Mouse (Mus musculus) megakaryocyte, embryonic 14.5 days (primary cell): Measurements from ENCODE around the gene Whrn. TPM values are rescaled to one million over a fixed set of nuclear protein-coding genes. Genes with fewer than 3 reads are reported as not detected.

Experiments
- H3K27me3 ChIP-seq: replicated peaks from 2 replicates; pipeline ENCODE3; 2012; ENCODE audit warnings: inconsistent platforms
- H3K36me3 ChIP-seq: replicated peaks from 2 replicates; pipeline ENCODE3; 2012; ENCODE audit warnings: low read length, inconsistent platforms, mixed read lengths
- H3K4me1 ChIP-seq: 2 replicates; pipeline ENCODE4 v1.6.1; 2012; ENCODE audit warnings: inconsistent platforms
- H3K4me3 ChIP-seq: replicated peaks from 2 replicates; pipeline ENCODE3; 2012; ENCODE audit warnings: moderate library complexity, mild to moderate bottlenecking, inconsistent platforms
- H3K9me3 ChIP-seq: 2 replicates; pipeline ENCODE4 v1.6.1; 2012; ENCODE audit warnings: inconsistent platforms
- FLI1 ChIP-seq: IDR thresholded peaks from 2 replicates; pipeline ENCODE4 v1.6.1; 2012; ENCODE audit warnings: low read length, inconsistent platforms, mixed read lengths
- GATA1 ChIP-seq: IDR thresholded peaks from 3 replicates; pipeline ENCODE4 v1.6.1; 2012; ENCODE audit warnings: mixed read lengths, low read length, inconsistent platforms, borderline replicate concordance
- polyA plus RNA-seq: library from polyadenylated mRNA; stranded (reverse); fragments of >175 nt; gene quantifications from 2 replicates; pipeline ENCODE4 v1.2.3, GENCODE M21; 2012; ENCODE audit warnings: low replicate concordance; ENCODE audit not compliant: insufficient read depth

Gene Whrn
- polyA plus RNA-seq, 1 experiment = 0.30 TPM

DNA sequence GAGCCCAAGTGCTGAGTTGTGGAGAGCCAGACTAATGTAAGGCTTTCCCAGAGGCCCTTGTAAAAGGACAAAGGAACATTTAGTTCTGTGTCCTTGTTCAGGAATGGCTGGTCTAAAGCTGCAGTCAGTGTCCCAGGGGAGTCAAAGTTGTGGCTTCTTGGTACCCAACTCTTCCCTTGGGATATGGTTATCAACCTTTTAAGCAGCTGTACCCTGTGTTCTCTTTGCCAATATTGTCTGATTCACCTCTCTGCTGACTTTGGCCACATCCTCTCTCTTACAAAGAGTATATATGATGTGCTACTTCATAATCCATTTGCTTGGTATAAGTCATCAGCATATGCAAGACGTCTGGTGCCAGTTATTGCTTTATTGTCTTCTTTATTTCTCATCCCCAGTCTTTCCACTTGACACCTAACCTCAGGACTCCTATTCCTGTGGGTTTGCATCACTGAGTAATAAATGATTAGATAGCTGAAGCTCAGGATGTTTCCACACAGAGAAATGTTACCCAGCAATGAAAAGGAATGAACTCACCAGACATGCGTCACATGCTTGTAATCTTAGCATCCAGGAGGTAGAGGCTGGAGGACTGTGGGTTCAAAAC is 26.1 kb upstream of the Whrn start:
- H3K27me3 ChIP-seq = peaks cover 13% of the 10 kb centered on the region
- no peaks in the 10 kb centered on the region for H3K4me1 ChIP-seq
- H3K4me3 ChIP-seq = no peak overlapping the region
- no peaks in the 10 kb centered on the region for H3K36me3 ChIP-seq
- no peak for TF ChIP-seq FLI1
- no peak for TF ChIP-seq GATA1
- H3K9me3 ChIP-seq = 0 out of 2 replicates have a peak, but pooled peaks cover 5% of the 10 kb centered on the region

DNA sequence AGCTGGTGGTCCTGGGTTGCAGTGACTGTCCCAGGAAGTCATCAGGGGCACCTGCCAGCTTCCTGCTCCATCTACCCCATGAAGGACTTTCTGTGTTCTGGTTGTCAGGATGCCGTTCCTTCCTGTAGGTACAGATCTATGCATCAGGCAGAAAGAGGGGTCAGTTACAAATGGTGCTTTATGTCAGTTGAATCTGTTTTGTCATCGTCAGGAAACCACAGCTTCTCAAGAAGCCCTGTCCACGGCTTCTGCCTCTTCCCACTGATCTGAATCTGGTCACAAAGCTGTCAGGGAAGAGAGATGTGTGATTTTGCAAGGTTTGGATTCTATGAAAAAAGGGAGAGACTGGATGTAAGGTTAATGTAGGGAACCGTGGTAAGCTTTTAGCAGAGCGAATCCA is 19.2 kb upstream of the Whrn start:
- 0 out of 2 replicates have a peak, but pooled peaks cover 5% of the 10 kb centered on the region for H3K9me3 ChIP-seq
- H3K4me1 ChIP-seq = no peaks in the 10 kb centered on the region
- TF ChIP-seq FLI1 = no peak
- TF ChIP-seq GATA1 = no peak

DNA sequence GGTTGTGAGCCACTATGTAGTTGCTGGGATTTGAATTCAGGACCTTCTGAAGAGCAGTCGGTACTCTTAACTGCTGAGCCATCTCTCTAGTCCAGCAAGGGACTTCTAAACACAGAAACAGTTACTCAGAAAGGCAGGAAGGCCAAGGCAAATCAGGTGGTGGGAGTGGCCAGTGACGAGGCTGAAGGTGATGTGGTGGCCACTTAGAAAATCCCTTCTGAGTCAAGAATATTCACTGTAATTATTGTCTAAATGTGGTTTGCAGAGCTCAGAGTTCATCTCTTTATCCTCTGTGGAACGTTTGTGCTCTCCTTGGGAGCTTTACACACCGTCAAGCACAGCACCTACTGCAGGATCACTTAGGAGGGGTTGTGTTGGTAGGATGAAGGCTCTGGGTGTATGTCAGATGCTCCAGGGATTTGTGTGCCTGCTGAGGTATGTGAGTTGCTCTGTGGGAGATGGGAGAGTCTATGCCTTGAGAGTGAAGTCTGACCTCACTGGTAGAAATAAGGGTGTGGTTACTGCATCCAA is 18.7 kb upstream of the Whrn start:
- H3K36me3 ChIP-seq = no peaks in the 10 kb centered on the region
- H3K4me1 ChIP-seq = no peaks in the 10 kb centered on the region
- 0 out of 2 replicates have a peak, but pooled peaks cover 3% of the 10 kb centered on the region for H3K9me3 ChIP-seq
- TF ChIP-seq FLI1 = no peak
- no peak overlapping the region for H3K4me3 ChIP-seq
- peaks cover 37% of the 10 kb centered on the region for H3K27me3 ChIP-seq

More for the DNA sequence above, 19.2 kb upstream of the Whrn start:
- Histone ChIP-seq H3K4me3 (no peak overlapping the region), H3K27me3 (peaks cover 36% of the 10 kb centered on the region), H3K36me3 (no peaks in the 10 kb centered on the region)

DNA sequence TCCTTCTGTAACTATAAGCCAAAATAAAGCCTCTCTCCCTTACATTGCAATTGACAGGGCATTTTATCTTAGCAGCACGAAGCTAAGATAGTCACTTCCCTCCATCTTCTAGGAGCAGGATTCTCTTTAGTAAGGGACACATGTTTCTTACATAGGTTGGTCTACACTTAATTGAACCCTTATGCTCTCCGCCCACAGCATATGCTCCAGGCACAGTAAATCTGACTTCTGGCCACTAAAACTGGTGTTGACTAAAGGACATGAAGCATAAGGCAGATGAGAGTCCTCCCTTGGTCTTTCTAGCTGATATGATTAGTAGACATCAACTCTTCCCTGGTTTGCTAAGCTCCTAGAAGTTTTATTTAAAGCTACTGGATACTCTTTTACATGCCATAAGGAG is 17.1 kb upstream of the Whrn start:
- no peaks in the 10 kb centered on the region for H3K4me1 ChIP-seq
- TF ChIP-seq GATA1 (no peak), FLI1 (no peak)
- peaks cover 41% of the 10 kb centered on the region for H3K27me3 ChIP-seq
- no peaks in the 10 kb centered on the region for H3K36me3 ChIP-seq
- no peaks in the 10 kb centered on the region for H3K9me3 ChIP-seq
- H3K4me3 ChIP-seq = no peak overlapping the region

DNA sequence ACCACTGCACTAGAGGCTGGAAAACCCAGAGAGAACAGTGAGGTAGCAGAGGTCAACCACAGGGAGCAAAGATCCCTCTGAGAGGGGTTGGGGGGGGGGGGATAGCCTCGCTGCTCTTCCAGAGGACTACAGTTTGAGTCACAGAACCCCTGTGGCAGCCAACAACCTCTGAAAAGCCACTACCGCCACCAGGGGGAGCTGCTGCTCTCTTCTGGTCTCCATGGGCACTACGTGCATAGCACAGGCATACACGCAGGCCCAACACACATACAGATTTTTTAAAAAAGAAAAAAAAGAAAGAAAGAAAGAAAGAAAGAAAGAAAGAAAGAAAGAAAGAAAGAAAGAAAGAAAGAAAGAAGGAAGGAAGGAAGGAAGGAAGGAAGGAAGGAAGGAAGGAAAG is 12.4 kb upstream of the Whrn start:
- H3K9me3 ChIP-seq = peaks cover 10% of the 10 kb centered on the region
- H3K4me3 ChIP-seq = no peak overlapping the region
- H3K36me3 ChIP-seq = no peaks in the 10 kb centered on the region
- H3K4me1 ChIP-seq = no peaks in the 10 kb centered on the region
- no peak for TF ChIP-seq GATA1
- no peak for TF ChIP-seq FLI1
- peaks cover 41% of the 10 kb centered on the region for H3K27me3 ChIP-seq

DNA sequence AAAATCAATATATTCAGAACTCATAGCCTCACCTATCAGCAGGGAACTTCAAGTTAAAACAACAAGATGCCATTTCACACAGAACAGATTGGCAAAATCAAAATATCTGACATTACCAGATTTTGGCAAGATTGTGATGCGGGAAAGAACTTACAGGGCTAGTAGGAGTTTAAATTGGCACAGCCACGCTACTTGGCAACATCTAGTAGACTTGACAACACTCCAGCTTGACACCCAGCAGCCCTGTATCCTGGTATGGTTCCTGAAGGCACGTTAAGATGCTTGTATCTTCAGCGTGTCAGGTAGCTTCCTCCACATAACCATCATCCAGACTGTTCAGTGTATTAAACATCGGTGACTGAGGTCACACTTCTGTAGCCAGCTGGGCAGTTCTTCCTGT is 11.7 kb upstream of the Whrn start:
- Histone ChIP-seq H3K4me3 (no peak overlapping the region), H3K4me1 (no peaks in the 10 kb centered on the region), H3K27me3 (peaks cover 41% of the 10 kb centered on the region), H3K9me3 (peaks cover 10% of the 10 kb centered on the region), H3K36me3 (no peaks in the 10 kb centered on the region)
- TF ChIP-seq FLI1 (no peak), GATA1 (no peak)

DNA sequence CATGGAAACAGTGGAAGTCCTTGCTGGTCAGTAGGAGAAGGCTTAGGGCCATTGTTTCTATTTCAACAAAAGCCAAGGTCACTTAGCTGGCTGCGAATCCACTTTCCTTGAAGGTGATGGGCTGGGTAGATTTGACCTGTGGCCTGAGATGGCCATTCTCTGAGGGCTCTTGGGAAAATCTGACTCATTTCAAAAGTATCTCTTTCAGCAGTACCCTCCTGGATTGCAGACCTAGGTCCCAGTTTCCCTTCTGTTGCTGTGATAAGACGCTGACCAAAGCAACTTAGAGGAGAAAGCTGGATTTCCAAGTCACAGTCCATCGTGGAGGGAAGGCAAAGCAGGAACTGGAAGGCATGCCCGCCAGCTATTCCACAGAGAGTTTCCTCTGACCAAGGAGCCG is 8.2 kb upstream of the Whrn start:
- Histone ChIP-seq H3K9me3 (peaks cover 10% of the 10 kb centered on the region), H3K36me3 (no peaks in the 10 kb centered on the region), H3K4me3 (no peak overlapping the region), H3K27me3 (peaks cover 59% of the 10 kb centered on the region), H3K4me1 (no peaks in the 10 kb centered on the region)
- no peak for TF ChIP-seq FLI1
- no peak for TF ChIP-seq GATA1

DNA sequence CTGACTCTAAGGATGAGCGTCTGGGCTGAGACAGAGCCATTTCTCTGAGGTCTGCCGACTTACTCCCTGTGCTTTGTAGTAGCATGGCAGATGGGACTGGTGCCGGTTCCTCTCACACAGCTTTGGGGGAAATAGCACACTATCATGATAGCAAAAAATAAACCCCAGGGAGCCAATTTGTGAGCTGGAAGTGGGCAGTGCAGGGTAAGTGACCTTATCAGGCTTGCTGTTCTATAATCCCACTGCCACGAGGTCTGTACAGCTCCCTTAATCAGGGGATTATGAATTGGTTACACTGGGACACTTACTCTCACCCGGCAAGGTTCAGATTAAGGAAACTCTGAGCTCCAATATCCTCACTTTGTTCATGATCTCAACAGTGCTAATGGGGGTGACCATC is 5.3 kb upstream of the Whrn start:
- no peaks in the 10 kb centered on the region for H3K36me3 ChIP-seq

DNA sequence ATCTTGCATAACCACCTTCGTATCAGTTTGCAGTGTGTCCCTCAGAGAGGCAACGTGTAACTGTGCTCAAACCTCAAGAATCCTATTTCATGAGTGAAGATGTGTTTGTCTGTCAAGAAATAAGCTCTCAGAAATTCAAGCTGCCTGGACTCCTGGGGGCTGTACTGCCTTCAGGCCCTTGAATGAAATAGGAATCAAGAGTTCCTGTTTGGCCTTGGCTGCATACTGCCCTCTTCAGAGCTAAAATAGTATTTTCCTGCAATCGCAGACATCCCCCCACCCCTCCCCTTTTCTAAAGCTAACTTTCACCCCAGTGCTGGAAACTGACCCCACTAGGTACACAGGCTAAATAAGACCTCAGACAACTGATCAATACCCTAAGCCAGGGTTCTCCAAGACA is 2.6 kb upstream of the Whrn start:
- TF ChIP-seq FLI1 (no peak), GATA1 (no peak)
- H3K36me3 ChIP-seq = no peaks in the 10 kb centered on the region
- no peak overlapping the region for H3K4me3 ChIP-seq
- peaks cover 89% of the 10 kb centered on the region for H3K27me3 ChIP-seq
- peaks cover 22% of the 10 kb centered on the region for H3K4me1 ChIP-seq
- H3K9me3 ChIP-seq = no peaks in the 10 kb centered on the region; the same call in 1 of the 2 replicates

More for the DNA sequence above, 5.3 kb upstream of the Whrn start:
- H3K27me3 ChIP-seq = peaks cover 75% of the 10 kb centered on the region
- peaks cover 4% of the 10 kb centered on the region for H3K4me1 ChIP-seq
- TF ChIP-seq GATA1 (no peak), FLI1 (no peak)
- H3K9me3 ChIP-seq = peaks cover 5% of the 10 kb centered on the region
- no peak overlapping the region for H3K4me3 ChIP-seq

DNA sequence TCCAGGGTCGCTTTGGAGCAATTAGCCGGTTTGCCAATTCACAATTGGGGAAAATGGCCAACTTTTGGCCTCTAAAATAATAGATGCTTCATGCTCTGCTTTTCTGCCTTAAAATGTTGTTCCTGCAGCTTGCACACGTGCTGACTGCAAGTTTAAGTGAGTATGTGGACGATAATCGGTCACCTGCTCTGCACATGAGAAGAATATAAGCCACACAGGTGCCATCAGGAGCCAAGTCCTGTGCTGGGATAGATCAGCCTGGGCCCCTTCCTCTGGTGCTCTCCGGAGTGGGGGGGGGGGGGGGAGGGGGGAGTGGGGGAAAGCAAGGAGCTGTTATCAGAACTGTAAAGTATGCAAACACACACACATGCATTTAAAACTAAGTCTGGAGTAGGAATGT is 521 bp upstream of the Whrn start:
- Histone ChIP-seq H3K4me3 (peak overlapping the region; percentile 88), H3K9me3 (no peaks in the 10 kb centered on the region; the same call in 1 of the 2 replicates), H3K4me1 (peaks cover 22% of the 10 kb centered on the region), H3K27me3 (peaks cover 92% of the 10 kb centered on the region), H3K36me3 (no peaks in the 10 kb centered on the region)
- TF ChIP-seq FLI1 = no peak
- TF ChIP-seq GATA1 = no peak
